Mouse (Mus musculus): ENCODE data around the gene Cdk2.

- TF ChIP-seq CEBPB (IDR thresholded peaks at IDR 0.05; ENCODE audit: low read depth): no peak
- no peak for TF ChIP-seq CTCF (IDR thresholded peaks at IDR 0.05; ENCODE audit: control insufficient read depth, insufficient read depth, insufficient read length)
- no peak for TF ChIP-seq MYOD1 (IDR thresholded peaks at IDR 0.05; ENCODE audit: control insufficient read depth, insufficient read length, low read depth)
These were observed 43.5 kb upstream of the Cdk2 start for GRCm38 (mm10) chr10:128748252-128748864.

All from C2C12 (cell line).